Mouse (Mus musculus) bone marrow macrophage, adult 2 months (primary cell): ENCODE measurements around the gene 5730507C01Rik. TPM values are rescaled to one million over a fixed set of nuclear protein-coding genes. Genes with fewer than 3 reads are reported as not detected.
"Not testable (repeated sequence)": the region's sequence is repeated elsewhere in the genome, so short reads cannot be mapped to it uniquely, and the experiment has no call there.

ENCODE experiments used
- H3K27ac ChIP-seq: 2 replicates; pipeline ENCODE4 v1.5.1; 2012; ENCODE audit warnings: low read depth, low read length; ENCODE audit not compliant: insufficient read depth
- H3K4me1 ChIP-seq: 2 replicates; pipeline ENCODE4 v1.6.1; 2012; ENCODE audit warnings: low read length; ENCODE audit not compliant: control insufficient read depth, insufficient read depth
- H3K4me3 ChIP-seq: 2 replicates; pipeline ENCODE4 v1.5.1; 2012; ENCODE audit warnings: mild to moderate bottlenecking, low read length, moderate library complexity; ENCODE audit not compliant: insufficient read depth
- CTCF ChIP-seq: IDR thresholded peaks from 2 replicates; pipeline ENCODE4 v1.5.1; 2012; ENCODE audit warnings: low read depth, mild to moderate bottlenecking, low read length, moderate library complexity
- POLR2A ChIP-seq: IDR thresholded peaks from 2 replicates; pipeline ENCODE4 v1.6.1; 2012; ENCODE audit warnings: mild to moderate bottlenecking, low read depth, low read length, borderline replicate concordance
- polyA plus RNA-seq: library from polyadenylated mRNA; stranded (reverse); fragments of >200 nt; gene quantifications from 2 replicates; pipeline ENCODE4 v1.2.4, GENCODE M21; 2012; ENCODE audit not compliant: missing spikeins, insufficient read depth, insufficient read length

5730507C01Rik gene
- not detected in 2 replicates for polyA plus RNA-seq

- Histone ChIP-seq H3K4me3 (no peak within 1 kb of the TSS), H3K27ac (no peak within 1 kb of the TSS)
- TF ChIP-seq POLR2A (no peak), CTCF (no peak)
These were observed at the start of gene 5730507C01Rik for GRCm38 (mm10) chr12:18514171-18514570. Gene 5730507C01Rik (plus strand): TSS chr12:18514510.

GRCm38 (mm10) chr12:18514616-18515015, 306 bp downstream of the 5730507C01Rik start:
- not testable (repeated sequence) for H3K4me3 ChIP-seq, H3K4me1 ChIP-seq, H3K27ac ChIP-seq

More at GRCm38 (mm10) chr12:18514171-18514570, at the start of gene 5730507C01Rik:
- no peaks in the 10 kb centered on the region for H3K4me1 ChIP-seq

- not testable (repeated sequence) for H3K4me1 ChIP-seq, H3K4me3 ChIP-seq, H3K27ac ChIP-seq
These were observed 767 bp downstream of the 5730507C01Rik start for GRCm38 (mm10) chr12:18515077-18515476.
